Mouse (Mus musculus) brain, embryonic 14.5 days (tissue): ENCODE data around the gene Alg1.

Experiments used
- CTCF ChIP-seq: fragments of 200-500 bp; IDR thresholded peaks from 2 replicates; pipeline ENCODE4 v1.5.1; 2012; ENCODE audit warnings: inconsistent platforms, mild to moderate bottlenecking, moderate library complexity, borderline replicate concordance; ENCODE audit not compliant: insufficient read depth, insufficient read length; ENCODE audit errors: extremely low read depth
- POLR2A ChIP-seq: fragments of 200-500 bp; IDR thresholded peaks from 2 replicates; pipeline ENCODE4 v1.6.1; 2012; ENCODE audit warnings: mild to moderate bottlenecking, inconsistent platforms, borderline replicate concordance; ENCODE audit not compliant: poor library complexity, insufficient read depth, insufficient read length, severe bottlenecking; ENCODE audit errors: extremely low read depth

DNA sequence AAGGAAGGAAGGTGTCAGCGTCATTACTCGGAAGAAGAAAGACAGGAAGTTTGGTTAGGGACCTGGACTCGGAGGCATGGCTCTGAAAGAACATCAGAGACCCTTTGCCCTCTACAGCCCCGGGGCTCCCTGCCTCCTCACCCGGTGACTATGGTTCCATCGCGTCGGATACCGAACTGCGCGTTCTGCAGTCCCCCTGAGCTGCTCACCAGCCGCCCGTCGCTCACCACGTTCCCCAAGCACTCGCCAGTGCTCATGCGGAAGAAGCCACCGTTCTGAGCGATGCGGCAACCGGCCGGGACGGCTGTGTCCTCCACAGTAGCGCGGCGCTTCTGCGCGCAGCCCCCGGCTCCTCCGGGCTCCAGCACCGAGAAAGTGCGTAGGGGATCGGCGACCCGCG lies 30.2 kb upstream of the Alg1 start:
- TF ChIP-seq CTCF (no peak), POLR2A (no peak)
